Mouse (Mus musculus): ENCODE measurements around the gene Desi1.

GRCm38 (mm10) chr15:81990549-81990948 is 43.1 kb downstream of the Desi1 start:
- no peak for TF ChIP-seq NELFE (IDR thresholded peaks at IDR 0.05; ENCODE audit: low read depth, low read length)
- no peak for TF ChIP-seq CHD1 (IDR thresholded peaks at IDR 0.05; ENCODE audit: low read depth, low read length)
- TF ChIP-seq TBP (conservative IDR thresholded peaks at IDR 0.05; ENCODE audit: low read depth, low read length), result no peak
- TF ChIP-seq SIN3A (IDR thresholded peaks at IDR 0.05; ENCODE audit: low read length), result no peak
- TF ChIP-seq ZKSCAN1 (IDR thresholded peaks at IDR 0.05; ENCODE audit: borderline replicate concordance, low read depth, low read length), result no peak
- no peak for TF ChIP-seq TCF12 (IDR thresholded peaks at IDR 0.05; ENCODE audit: low read depth, low read length)
- TF ChIP-seq E2F4 (IDR thresholded peaks at IDR 0.05; ENCODE audit: insufficient replicate concordance, low read depth, low read length), result no peak
- no peak for TF ChIP-seq CTCF (conservative IDR thresholded peaks at IDR 0.05 in 1 of 2, IDR thresholded peaks at IDR 0.05 in 1 of 2; ENCODE audit: low read depth in 2 of 2, low read length in 2 of 2)
- TF ChIP-seq RCOR1 (conservative IDR thresholded peaks at IDR 0.05; ENCODE audit: low read depth, low read length), result no peak
- no peak for TF ChIP-seq POLR2A (IDR thresholded peaks at IDR 0.05; ENCODE audit: low read depth, low read length)
- no peak for TF ChIP-seq HCFC1 (IDR thresholded peaks at IDR 0.05; ENCODE audit: low read depth, low read length)
- TF ChIP-seq POLR2AphosphoS2 (IDR thresholded peaks at IDR 0.05; ENCODE audit: low read depth, low read length), result no peak
- no peak for TF ChIP-seq USF1 (IDR thresholded peaks at IDR 0.05; ENCODE audit: low read depth, low read length)
- no peak for TF ChIP-seq BHLHE40 (IDR thresholded peaks at IDR 0.05; ENCODE audit: low read depth, low read length)

Measured in CH12.LX (cell line).